Mouse (Mus musculus): ENCODE data around the gene Olfr124. TPM values are rescaled to one million over a fixed set of nuclear protein-coding genes. Genes with fewer than 3 reads are reported as not detected.

The Olfr124 gene
- polyA plus RNA-seq (2014; fragmentation: Illumina TruSeq; extraction: RNeasy Lipid Tissue Mini Kit (QIAGEN cat#74804); ENCODE audit: low read depth, low replicate concordance), result not detected

GRCm38 (mm10) chr17:37799588-37799987 is at the start of gene Olfr124:
Olfr124 (plus strand) TSS chr17:37799888.

GRCm38 (mm10) chr17:37768307-37768706 is 31.4 kb upstream of the Olfr124 start, which contains the start of gene Olfr122:
Olfr122 (plus strand) TSS chr17:37768607.

GRCm38 (mm10) chr17:37793229-37793628 is 6.5 kb upstream of the Olfr124 start, which contains the start of gene Olfr123:
Olfr123 (plus strand) TSS chr17:37793529.

GRCm38 (mm10) chr17:37832649-37833048 is 33.0 kb downstream of the Olfr124 start, which contains the start of gene Olfr125:
Olfr125 (plus strand) TSS chr17:37832949.

GRCm38 (mm10) chr17:37847183-37847582 is 47.5 kb downstream of the Olfr124 start, which contains the start of gene Olfr126:
Olfr126 (plus strand) TSS chr17:37847483.

Other genes with a start within 250 kb of the Olfr124 start
- gene Olfr112, start 230.4 kb upstream of the Olfr124 start, polyA plus RNA-seq (2014; fragmentation: Illumina TruSeq; extraction: RNeasy Lipid Tissue Mini Kit (QIAGEN cat#74804); ENCODE audit: low read depth, low replicate concordance), result not detected
- not detected for gene Olfr113, start 222.2 kb upstream of the Olfr124 start, polyA plus RNA-seq (2014; fragmentation: Illumina TruSeq; extraction: RNeasy Lipid Tissue Mini Kit (QIAGEN cat#74804); ENCODE audit: low read depth, low replicate concordance)
- not detected for gene Olfr114, start 207.1 kb upstream of the Olfr124 start, polyA plus RNA-seq (2014; fragmentation: Illumina TruSeq; extraction: RNeasy Lipid Tissue Mini Kit (QIAGEN cat#74804); ENCODE audit: low read depth, low replicate concordance)
- gene Olfr115, start 172.8 kb upstream of the Olfr124 start, polyA plus RNA-seq (2014; fragmentation: Illumina TruSeq; extraction: RNeasy Lipid Tissue Mini Kit (QIAGEN cat#74804); ENCODE audit: low read depth, low replicate concordance), result not detected
- gene Olfr116, start 172.7 kb upstream of the Olfr124 start, polyA plus RNA-seq (2014; fragmentation: Illumina TruSeq; extraction: RNeasy Lipid Tissue Mini Kit (QIAGEN cat#74804); ENCODE audit: low read depth, low replicate concordance), result not detected
- gene Olfr117, start 136.1 kb upstream of the Olfr124 start, polyA plus RNA-seq (2014; fragmentation: Illumina TruSeq; extraction: RNeasy Lipid Tissue Mini Kit (QIAGEN cat#74804); ENCODE audit: low read depth, low replicate concordance), result not detected
- not detected for gene Olfr118, start 132.9 kb upstream of the Olfr124 start, polyA plus RNA-seq (2014; fragmentation: Illumina TruSeq; extraction: RNeasy Lipid Tissue Mini Kit (QIAGEN cat#74804); ENCODE audit: low read depth, low replicate concordance)
- gene Olfr119, start 103.3 kb upstream of the Olfr124 start, polyA plus RNA-seq (2014; fragmentation: Illumina TruSeq; extraction: RNeasy Lipid Tissue Mini Kit (QIAGEN cat#74804); ENCODE audit: low read depth, low replicate concordance), result not detected
- not detected for gene Olfr120, start 78.1 kb upstream of the Olfr124 start, polyA plus RNA-seq (2014; fragmentation: Illumina TruSeq; extraction: RNeasy Lipid Tissue Mini Kit (QIAGEN cat#74804); ENCODE audit: low read depth, low replicate concordance)
- gene Olfr121, start 51.0 kb upstream of the Olfr124 start, polyA plus RNA-seq (2014; fragmentation: Illumina TruSeq; extraction: RNeasy Lipid Tissue Mini Kit (QIAGEN cat#74804); ENCODE audit: low read depth, low replicate concordance), result not detected
- not detected for gene Olfr122, start 31.3 kb upstream of the Olfr124 start, polyA plus RNA-seq (2014; fragmentation: Illumina TruSeq; extraction: RNeasy Lipid Tissue Mini Kit (QIAGEN cat#74804); ENCODE audit: low read depth, low replicate concordance)
- not detected for gene Olfr123, start 6.4 kb upstream of the Olfr124 start, polyA plus RNA-seq (2014; fragmentation: Illumina TruSeq; extraction: RNeasy Lipid Tissue Mini Kit (QIAGEN cat#74804); ENCODE audit: low read depth, low replicate concordance)
- gene Olfr125, start 33.1 kb downstream of the Olfr124 start, polyA plus RNA-seq (2014; fragmentation: Illumina TruSeq; extraction: RNeasy Lipid Tissue Mini Kit (QIAGEN cat#74804); ENCODE audit: low read depth, low replicate concordance), result not detected
- not detected for gene Olfr126, start 47.6 kb downstream of the Olfr124 start, polyA plus RNA-seq (2014; fragmentation: Illumina TruSeq; extraction: RNeasy Lipid Tissue Mini Kit (QIAGEN cat#74804); ENCODE audit: low read depth, low replicate concordance)
- gene Olfr127, start 100.5 kb downstream of the Olfr124 start, polyA plus RNA-seq (2014; fragmentation: Illumina TruSeq; extraction: RNeasy Lipid Tissue Mini Kit (QIAGEN cat#74804); ENCODE audit: low read depth, low replicate concordance), result not detected
- gene Olfr128, start 120.7 kb downstream of the Olfr124 start, polyA plus RNA-seq (2014; fragmentation: Illumina TruSeq; extraction: RNeasy Lipid Tissue Mini Kit (QIAGEN cat#74804); ENCODE audit: low read depth, low replicate concordance), result not detected
- not detected for gene Olfr761, start 153.2 kb downstream of the Olfr124 start, polyA plus RNA-seq (2014; fragmentation: Illumina TruSeq; extraction: RNeasy Lipid Tissue Mini Kit (QIAGEN cat#74804); ENCODE audit: low read depth, low replicate concordance)